Mouse (Mus musculus) intestine, embryonic 16.5 days (tissue): ENCODE data around the gene Pitx3. TPM values are rescaled to one million over a fixed set of nuclear protein-coding genes. Genes with fewer than 3 reads are reported as not detected.

Experiments used
- ATAC-seq: fragments of 200-750 bp; cut with Nextera tagmentation; 2 replicates; pipeline ENCODE4 v1.8.0; 2017; ENCODE audit warnings: moderate TSS enrichment, moderate library complexity
- H3K27ac ChIP-seq: fragments of 300-500 bp; sonication (generic); 2 replicates; pipeline ENCODE4 v1.5.1; 2014; ENCODE audit warnings: mild to moderate bottlenecking, low read length
- H3K27me3 ChIP-seq: fragments of 300-500 bp; sonication (generic); replicated peaks from 2 replicates; pipeline ENCODE4 v1.6.1; 2014; ENCODE audit warnings: low read length, control low read depth, mixed read lengths; ENCODE audit not compliant: control insufficient read depth, insufficient read depth
- H3K36me3 ChIP-seq: fragments of 300-500 bp; sonication (generic); 2 replicates; pipeline ENCODE4 v1.6.1; 2014; ENCODE audit warnings: low read length, control low read depth; ENCODE audit not compliant: control insufficient read depth, insufficient read depth
- H3K4me1 ChIP-seq: fragments of 300-500 bp; sonication (generic); 2 replicates; pipeline ENCODE4 v1.6.1; 2014; ENCODE audit warnings: low read length, control low read depth, mixed read lengths; ENCODE audit not compliant: control insufficient read depth, insufficient read depth
- H3K4me2 ChIP-seq: fragments of 300-500 bp; sonication (generic); 2 replicates; pipeline ENCODE4 v1.6.1; 2014; ENCODE audit warnings: low read depth, low read length, control low read depth
- H3K4me3 ChIP-seq: fragments of 300-500 bp; sonication (generic); 2 replicates; pipeline ENCODE4 v1.5.1; 2014; ENCODE audit warnings: mild to moderate bottlenecking, low read length
- H3K9ac ChIP-seq: fragments of 300-500 bp; sonication (generic); 2 replicates; pipeline ENCODE4 v1.6.1; 2014; ENCODE audit warnings: low read depth, low read length
- H3K9me3 ChIP-seq: fragments of 300-500 bp; sonication (generic); 2 replicates; pipeline ENCODE4 v1.6.1; 2016; ENCODE audit warnings: low read length, control low read depth; ENCODE audit not compliant: control insufficient read depth
- WGBS: fragments of 180-500 bp; shearing (Covaris S2); extraction: QIAGEN DNeasy Blood & Tissue Kit; methylation state at CpG from one replicate; pipeline ENCODE4 v1.1.7; 2014; 5-methylcytosine and 5-hydroxymethylcytosine counted together
- polyA plus RNA-seq: library from polyadenylated mRNA; unstranded; fragments of >200 nt; fragmentation: Nextera tagmentation; extraction: Ambion mirVana; gene quantifications from 2 replicates; pipeline ENCODE4 v1.2.1, GENCODE M21; 2015

The Pitx3 gene
- polyA plus RNA-seq, 1 experiment from 2014 or later = not detected

DNA sequence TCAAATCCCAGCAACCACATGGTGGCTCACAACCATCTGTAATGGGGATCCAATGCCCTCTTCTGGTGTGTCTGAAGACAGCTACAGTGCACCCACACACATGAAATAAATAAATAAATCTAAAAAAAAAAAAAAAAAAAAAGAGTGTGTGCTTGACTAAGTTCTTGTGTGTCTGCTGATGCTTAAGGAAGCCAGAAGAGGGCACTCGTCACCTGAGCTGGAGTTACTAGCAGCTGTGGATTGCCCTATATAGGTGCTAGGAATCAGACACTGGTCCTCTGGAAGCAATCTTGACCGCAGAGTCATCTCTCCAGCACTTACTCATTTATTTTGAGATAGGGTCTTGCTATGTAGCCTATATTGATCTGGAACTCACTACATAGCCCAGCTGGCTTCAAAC lies 54.0 kb downstream of the Pitx3 start:
- Histone ChIP-seq H3K36me3 (no peaks in the 10 kb centered on the region), H3K27ac (no peak overlapping the region), H3K9me3 (no peaks in the 10 kb centered on the region), H3K4me3 (no peak overlapping the region), H3K9ac (no peak overlapping the region), H3K27me3 (no peaks in the 10 kb centered on the region), H3K4me1 (no peaks in the 10 kb centered on the region), H3K4me2 (no peak overlapping the region)
- 94% methylated on average over 2 of the region's 2 CpGs for WGBS
- no peak for ATAC-seq

DNA sequence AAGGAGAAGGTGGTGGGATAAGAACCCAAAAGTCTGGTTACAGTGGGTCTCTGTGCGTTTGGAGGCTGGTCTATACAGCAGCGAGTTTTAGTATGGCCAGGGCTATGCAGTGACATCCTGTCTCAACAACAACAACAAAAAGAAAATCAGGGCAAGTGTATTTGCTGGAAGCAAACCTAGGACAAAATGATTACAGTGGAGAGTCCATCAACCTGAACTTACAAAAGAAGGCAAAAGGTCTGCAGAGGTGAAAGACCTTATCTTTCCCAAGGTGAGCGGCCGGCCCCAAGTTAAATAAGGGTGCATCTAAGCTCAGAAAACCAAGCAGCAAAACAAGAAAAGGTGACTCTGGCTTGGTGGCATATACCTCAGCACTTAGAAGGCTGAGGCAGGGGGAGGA lies 56.5 kb downstream of the Pitx3 start:
- Histone ChIP-seq H3K4me3 (no peak overlapping the region), H3K27me3 (no peaks in the 10 kb centered on the region), H3K36me3 (no peaks in the 10 kb centered on the region), H3K4me2 (no peak overlapping the region), H3K9ac (no peak overlapping the region), H3K27ac (no peak overlapping the region), H3K4me1 (no peaks in the 10 kb centered on the region), H3K9me3 (no peaks in the 10 kb centered on the region)
- WGBS = 79% methylated on average over 4 of the region's 4 CpGs
- ATAC-seq = no peak

DNA sequence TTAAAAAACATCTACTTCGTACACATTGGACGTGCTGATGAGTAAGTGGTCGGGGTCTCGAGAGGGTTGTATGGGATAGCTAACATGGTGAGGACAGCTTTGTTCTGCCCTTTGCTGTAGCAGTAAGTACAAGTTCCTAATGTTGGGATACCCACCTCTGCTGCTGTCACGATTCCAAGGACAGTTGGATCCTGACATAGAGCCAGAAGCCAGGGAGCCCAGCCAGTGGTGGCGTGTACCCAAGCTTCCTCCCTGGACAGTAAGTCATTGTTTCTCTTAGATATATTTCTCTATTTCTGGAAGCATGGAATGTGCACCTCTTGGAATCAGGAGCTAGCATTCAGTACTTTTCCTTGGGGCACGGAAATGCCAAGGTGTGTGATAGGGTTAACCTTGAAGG lies 60.3 kb downstream of the Pitx3 start:
- no peaks in the 10 kb centered on the region for H3K27me3 ChIP-seq
- H3K36me3 ChIP-seq = peaks cover 10% of the 10 kb centered on the region
- H3K9ac ChIP-seq = no peak overlapping the region
- no peak for ATAC-seq
- H3K9me3 ChIP-seq = no peaks in the 10 kb centered on the region
- no peak overlapping the region for H3K4me3 ChIP-seq
- H3K4me1 ChIP-seq = no peaks in the 10 kb centered on the region
- WGBS = 72% methylated on average over 7 of the region's 7 CpGs
- no peak overlapping the region for H3K4me2 ChIP-seq
- H3K27ac ChIP-seq = no peak overlapping the region

DNA sequence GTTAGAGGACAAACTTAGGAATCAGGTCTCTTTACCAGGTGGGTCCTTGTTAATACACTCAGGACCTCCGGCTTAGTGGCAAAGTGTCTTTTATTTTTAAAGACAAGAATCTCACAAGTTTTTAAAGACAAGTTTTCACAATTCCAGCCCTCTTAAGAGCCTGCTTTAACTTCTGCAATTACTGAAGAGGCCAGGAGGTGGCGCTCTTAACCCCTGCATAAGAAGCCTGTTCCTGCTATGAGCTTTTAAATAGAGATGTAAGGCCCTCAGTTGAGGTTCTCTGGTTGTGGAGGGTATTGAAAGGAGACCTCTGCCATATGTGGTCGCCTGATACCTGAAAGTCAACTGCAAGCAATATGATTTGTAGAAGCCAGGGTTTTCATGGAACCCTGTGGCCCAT lies 61.8 kb downstream of the Pitx3 start:
- no peak for ATAC-seq

More for the DNA sequence above, 61.8 kb downstream of the Pitx3 start:
- H3K9me3 ChIP-seq = no peaks in the 10 kb centered on the region
- no peak overlapping the region for H3K4me2 ChIP-seq
- H3K9ac ChIP-seq = no peak overlapping the region
- no peak overlapping the region for H3K27ac ChIP-seq
- H3K36me3 ChIP-seq = peaks cover 19% of the 10 kb centered on the region
- H3K4me1 ChIP-seq = no peaks in the 10 kb centered on the region
- 57% methylated on average over 3 of the region's 3 CpGs for WGBS
- H3K4me3 ChIP-seq = no peak overlapping the region
- H3K27me3 ChIP-seq = no peaks in the 10 kb centered on the region

Other genes with a start within 250 kb of the Pitx3 start
- gene Armh3, start 149.8 kb downstream of the Pitx3 start, polyA plus RNA-seq = 17.2 and 17.3 TPM in 2 replicates
- 8.8 and 9.4 TPM in 2 replicates for gene Hps6, start 144.8 kb downstream of the Pitx3 start, polyA plus RNA-seq
- gene Pprc1, start 103.4 kb downstream of the Pitx3 start, polyA plus RNA-seq = 23.4 and 27.5 TPM in 2 replicates
- gene Ldb1, start 103.1 kb downstream of the Pitx3 start, polyA plus RNA-seq = 23.3 and 26.3 TPM in 2 replicates
- gene Nolc1, start 72.5 kb downstream of the Pitx3 start, polyA plus RNA-seq = 77.2 and 88.8 TPM in 2 replicates
- gene Elovl3, start 16.4 kb downstream of the Pitx3 start, polyA plus RNA-seq = not detected in 2 replicates
- gene Gbf1, start 4.2 kb upstream of the Pitx3 start, polyA plus RNA-seq = 33.6 and 36.6 TPM in 2 replicates
- gene Nfkb2, start 156.0 kb upstream of the Pitx3 start, polyA plus RNA-seq = 9.1 and 9.8 TPM in 2 replicates
- 13.2 and 13.6 TPM in 2 replicates for gene Psd, start 178.8 kb upstream of the Pitx3 start, polyA plus RNA-seq
- gene Fbxl15, start 179.9 kb upstream of the Pitx3 start, polyA plus RNA-seq = 17.3 and 18.9 TPM in 2 replicates
- 127 and 132 TPM in 2 replicates for gene Cuedc2, start 190.4 kb upstream of the Pitx3 start, polyA plus RNA-seq
- gene Mfsd13a, start 192.8 kb upstream of the Pitx3 start, polyA plus RNA-seq = 16.2 and 16.3 TPM in 2 replicates
- gene 2310034G01Rik, start 202.0 kb upstream of the Pitx3 start, polyA plus RNA-seq = 1.3 and 1.5 TPM in 2 replicates
- gene Actr1a, start 247.4 kb upstream of the Pitx3 start, polyA plus RNA-seq = 116 and 119 TPM in 2 replicates
- gene Sufu, start 248.6 kb upstream of the Pitx3 start, polyA plus RNA-seq = 20.5 and 20.7 TPM in 2 replicates